Mouse (Mus musculus) CD8-positive naive resting alpha-beta T cell, adult 2 months (primary cell): ENCODE results near the gene Sco2.

Experiments
- DNase-seq, 2 experiments: peaks; one replicate each; pipeline ENCODE4 v3.0.0; 2022; ENCODE audit warnings: low read depth in 2 of 2, low spot score in 2 of 2

The Sco2 gene

DNA sequence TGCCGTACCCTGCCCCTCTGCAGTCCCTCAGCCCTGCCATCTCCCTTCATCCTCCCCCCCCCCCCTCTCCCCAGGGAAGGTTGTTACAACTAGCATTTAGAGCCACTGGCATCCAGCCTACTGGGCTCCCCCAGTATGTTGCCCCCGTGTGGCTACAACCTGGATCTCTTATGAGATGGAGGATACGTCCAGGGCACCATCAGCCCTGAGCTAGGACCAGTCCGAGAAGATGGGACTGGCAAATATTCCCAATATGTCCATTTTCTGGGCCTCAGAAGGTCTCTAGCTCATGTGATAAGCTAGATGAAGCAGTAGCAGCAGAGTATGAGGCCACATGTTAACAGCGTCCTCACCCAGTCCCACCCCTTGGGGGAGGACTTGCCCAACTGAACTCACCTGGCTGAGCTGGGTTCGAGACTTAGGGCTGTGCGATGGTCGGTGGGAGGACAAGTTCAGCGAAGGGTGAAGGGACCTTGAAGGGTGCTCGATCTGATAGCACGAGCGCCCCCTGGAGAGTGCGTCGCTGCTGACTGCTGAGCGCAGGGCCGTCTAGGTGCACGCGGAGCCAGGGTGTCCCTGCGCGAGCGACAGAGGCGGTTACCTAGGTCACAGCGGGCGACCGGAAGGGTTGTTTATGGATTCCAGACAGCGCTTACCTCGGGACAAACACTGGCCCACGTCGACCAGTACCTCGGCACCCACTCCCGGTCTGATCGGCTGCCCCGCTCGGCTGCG is 452 bp downstream of the Sco2 start:
- peak; percentile 83 to 90 for DNase-seq

DNA sequence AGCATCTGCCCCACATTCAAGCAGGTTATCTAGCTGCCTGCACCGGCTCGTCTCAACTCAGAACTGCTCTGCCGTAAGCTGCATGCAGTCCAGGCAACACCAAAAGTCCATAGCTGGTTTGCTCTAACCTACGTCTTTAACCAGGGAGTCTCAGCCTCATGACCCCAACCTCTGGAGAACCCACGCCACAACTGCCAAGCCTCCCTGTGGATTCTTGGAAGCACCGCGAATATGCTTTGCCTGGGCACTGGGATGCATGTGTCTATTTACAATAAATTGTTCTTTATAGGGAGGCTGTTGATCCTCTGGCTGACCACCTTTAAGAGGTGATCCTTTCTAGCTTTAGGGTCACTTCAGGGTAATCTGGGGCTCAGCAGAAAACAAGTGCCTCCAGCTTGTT is 1.1 kb downstream of the Sco2 start:
- DNase-seq = no peak

DNA sequence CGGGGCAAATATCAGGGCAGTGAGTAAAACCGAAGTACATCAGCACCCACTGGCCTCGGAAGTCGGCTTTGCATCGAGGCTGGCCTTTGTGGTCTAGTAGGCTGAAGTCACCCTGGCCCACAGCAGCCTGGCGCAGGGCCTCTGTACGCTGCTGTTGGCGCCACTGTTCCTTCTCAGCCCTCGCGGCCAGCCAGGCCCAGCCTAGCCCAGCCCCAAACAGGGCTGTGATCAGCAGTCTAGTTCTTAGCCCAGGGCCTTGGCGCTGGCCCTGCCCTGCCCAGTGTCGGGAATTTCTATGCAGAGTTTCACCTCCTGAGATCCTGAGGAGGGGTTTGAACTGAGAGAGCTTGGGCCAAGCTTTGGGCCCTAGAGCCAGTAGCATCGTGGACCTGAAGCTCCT is 1.6 kb downstream of the Sco2 start:
- DNase-seq = no peak

DNA sequence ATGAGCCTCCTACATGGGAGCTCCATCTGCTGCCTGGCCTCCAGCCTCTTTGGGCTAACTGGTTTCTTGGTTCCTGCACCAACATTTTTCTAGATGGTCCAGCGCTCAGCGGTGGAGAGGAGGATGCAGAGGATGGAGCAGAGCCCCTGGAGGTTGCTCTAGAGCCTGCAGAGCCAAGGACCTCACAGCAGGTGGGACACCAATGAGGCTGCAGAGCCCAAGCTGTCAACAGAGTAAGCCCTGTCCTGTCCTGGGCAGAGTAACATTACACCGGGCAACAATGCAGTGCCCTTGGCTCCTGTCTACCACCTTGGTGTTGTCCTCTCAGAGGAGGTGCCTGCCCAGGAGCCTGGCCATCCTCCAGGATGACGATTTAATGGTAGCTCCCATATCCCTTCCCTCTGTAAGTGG is 8.5 kb downstream of the Sco2 start:
- no peak for DNase-seq

DNA sequence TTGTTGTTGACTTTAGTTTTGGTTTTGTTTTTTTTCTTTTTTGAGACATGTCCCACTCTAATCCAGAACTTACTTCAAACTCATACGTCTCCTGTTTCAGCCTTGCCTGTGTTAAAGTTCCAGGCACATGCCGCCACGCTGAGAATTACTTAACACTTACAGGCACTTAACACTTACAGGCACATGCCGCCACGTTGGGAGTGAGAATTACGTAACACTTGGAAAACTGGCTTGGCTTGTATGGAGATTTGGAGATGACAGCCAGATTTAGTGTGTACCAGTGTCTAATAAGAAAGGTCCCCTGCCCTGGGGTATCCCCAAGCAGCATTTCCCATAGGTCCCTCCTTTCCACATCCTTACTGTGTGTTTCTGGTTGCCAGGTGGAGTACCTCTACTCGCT is 10.6 kb downstream of the Sco2 start:
- no peak for DNase-seq

DNA sequence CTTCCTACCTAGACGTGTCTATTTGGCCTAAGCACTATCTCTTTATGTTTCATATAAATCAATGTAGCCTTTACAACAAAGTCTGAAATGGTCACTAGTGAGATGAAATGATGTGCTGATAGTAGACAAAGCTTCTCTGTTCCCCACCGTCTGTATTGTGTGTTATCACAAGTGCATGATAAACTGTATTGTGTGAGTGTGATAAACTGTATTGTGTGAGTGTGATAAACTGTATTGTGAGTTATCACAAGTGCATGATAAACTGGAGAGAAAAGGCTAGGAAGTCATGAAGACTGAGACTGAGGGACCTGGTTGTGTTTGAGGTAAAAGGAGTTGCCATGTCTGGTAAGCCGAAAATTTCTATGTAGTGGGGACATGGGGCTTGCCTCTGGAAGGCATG is 14.9 kb downstream of the Sco2 start:
- no peak for DNase-seq

DNA sequence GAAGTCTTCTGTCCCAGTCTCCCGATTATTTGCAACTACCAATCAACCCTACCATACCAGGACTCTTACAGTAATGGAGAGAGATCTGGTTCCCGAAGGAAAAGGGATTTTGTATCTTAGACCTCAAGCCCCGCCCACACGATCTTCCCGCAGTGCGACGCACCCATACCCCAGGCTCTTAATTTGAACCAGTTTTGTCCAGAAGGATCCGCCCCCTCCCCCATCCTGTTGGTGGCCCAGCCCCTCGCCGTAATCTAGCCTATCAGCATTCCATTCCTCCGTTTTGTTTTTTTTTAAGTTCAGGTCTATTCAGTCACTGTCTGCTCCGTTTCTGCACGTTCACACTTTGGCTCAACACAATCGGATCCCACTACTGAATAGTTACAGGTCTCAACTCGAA is 17.3 kb downstream of the Sco2 start:
- no peak for DNase-seq

DNA sequence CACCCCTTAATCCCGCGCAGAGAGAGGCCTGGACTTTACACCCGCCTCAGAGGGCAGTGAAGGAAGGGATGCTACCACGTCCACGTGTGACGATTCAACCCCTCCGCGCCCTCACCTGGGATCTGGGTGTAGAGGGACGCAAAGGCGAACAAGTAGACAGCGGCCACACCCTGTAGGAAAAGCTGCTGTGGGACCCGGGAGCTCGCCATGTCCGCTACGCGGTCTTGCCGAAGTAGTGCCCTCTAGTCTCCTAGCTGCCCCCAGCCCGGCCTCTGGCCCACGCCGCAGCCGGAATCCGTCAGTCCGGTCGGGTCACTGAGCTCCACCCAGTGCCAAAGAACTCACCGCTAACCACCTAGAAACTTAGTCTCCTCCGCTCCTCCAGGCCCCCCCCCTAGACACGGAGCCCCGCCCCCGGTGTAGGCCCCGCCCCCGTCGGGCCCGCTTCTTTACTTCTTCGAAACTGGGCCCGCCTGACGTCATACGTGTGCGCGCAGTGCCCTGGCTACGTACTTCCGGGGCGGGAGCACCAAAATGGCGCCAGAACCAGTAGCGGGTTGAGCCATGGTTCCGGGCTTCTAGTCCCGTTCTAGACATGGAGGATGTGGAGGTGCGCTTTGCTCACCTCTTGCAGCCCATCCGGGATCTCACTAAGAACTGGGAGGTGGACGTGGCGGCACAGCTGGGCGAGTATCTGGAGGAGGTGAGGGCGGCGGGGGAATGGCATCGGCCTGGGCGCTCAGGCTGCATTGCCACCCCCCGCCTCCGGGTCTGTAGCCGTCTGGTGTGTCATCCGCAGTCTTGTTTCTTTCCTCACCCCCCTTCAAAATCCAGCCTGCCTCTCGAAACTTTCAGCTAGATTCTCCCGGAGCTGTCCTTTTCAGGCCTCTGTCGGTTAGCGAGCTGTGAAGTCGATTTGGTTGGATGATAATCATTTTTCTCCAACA is 18.1 kb downstream of the Sco2 start, which contains the start of the genes Lmf2 and Ncaph2:
TSS of gene Lmf2 (minus strand) at position 419 of the 947 bp plus-strand sequence.
TSS of gene Ncaph2 (plus strand) at position 479 of the 947 bp plus-strand sequence.
- peak; percentile 93 to 96 for DNase-seq

DNA sequence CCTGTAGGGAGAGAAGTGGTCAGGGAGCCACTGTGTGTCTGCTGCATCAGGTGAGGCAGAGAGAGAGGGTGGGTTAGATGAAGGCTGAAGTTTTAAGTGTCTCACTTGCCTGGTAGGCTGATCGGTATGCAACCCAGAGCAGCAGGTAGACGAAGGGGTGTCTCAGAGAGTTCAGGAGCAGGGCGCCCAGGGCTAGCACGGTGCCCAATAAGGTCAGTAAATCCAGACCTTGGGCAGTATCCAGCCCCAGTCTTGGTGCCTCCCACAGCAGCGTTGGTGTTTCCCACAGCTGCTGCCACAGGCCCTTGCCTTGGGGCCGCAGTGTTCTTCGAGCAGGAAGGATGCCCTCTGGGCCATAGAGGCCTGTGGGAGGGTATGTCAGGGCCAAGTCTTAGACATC is 19.2 kb downstream of the Sco2 start:
- no peak for DNase-seq

DNA sequence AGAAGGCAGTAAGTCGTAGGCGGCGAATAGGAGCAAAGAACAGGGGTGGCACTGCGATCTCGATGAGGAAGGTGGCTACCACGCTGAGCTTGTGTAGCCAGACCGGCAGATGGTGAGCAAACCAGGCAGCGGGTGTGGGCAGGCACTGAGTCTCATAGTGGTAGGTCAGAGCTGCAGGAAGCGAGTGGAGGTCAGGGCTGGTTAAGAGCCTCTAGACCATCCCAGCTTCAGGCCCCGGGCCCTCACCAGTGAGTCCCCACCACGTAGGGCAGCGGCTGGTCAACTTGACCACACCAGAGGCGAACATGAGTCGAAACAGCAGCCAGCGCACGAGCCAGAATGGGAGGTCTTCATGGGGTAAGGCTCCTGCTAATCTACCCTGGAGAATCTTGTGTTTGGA is 19.8 kb downstream of the Sco2 start:
- DNase-seq = no peak

DNA sequence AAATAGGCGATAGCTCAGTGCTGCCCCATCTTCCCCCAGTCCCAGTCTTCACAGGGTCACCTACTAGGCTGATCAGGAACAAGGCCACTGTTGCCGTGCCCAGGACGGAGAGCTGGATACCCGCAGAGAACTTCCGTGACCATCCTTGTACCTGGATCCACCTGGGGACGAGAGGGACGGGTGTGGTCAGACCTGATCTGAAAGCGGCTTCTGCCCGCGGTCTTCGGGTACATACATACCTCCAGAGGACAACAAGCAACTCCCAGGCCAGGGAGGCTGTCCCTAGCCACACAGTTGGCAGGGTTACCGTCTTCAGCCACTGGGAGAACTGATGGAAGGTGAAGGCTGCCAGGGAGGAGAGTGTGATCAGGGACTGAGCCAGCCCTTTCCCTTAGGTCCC is 20.9 kb downstream of the Sco2 start:
- no peak for DNase-seq

DNA sequence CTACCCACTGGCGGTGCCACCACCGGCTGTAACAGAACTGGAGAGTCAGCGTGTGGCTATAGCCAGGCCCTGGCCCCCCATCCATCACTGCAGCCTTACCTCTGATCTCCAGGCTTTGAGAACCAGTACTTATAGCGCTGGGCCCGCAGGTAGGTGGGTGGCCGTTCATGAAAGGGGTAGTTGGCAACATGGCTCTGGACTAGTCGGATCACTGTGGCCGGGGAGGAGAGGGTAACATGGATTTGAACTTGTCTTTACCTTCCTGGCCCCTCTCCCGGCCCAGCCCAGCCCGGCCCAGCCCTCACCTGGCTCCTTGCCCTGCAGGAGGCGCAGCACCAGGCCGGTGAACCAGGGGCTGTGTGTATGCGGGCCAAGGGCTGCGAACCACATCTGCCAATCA is 21.6 kb downstream of the Sco2 start:
- no peak for DNase-seq

DNA sequence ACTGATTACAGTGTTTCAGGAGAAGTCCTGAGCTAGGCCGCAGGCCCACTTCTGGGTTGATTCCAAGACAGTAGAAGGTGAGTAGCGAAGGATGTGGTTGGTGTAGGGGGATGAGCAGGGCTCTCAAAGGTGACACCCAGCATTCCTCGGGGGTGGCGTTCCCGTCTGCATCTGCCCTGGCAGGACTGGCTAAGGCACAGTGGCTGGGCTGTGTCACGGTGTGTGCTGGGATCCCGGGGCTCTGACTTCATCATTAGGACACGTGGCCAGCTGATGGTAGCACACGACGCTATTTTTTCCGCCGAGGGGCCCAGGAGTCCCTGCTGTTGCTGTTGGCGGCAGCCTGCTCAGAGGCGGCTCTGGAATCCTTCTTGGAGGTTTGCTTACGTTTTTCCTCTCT is 22.3 kb downstream of the Sco2 start:
- no peak for DNase-seq

DNA sequence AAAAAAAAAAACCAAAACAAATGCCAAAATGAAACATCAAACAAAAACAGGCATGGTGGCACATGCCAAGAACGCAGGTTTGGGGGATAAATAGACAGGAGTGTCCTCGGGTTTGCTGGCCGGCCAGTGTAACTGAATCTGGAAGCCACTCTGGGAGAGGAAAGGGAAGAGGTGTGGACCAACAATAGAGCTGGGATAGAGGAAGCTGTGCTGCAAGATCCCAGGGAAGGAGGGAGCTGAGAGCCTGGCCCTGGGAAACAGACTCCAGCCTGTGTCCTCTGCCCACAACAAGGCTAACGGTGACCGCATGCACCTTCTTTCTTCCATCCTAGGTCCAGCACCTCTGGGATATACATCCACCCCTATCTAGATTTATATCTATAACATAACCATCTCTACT is 23.2 kb downstream of the Sco2 start:
- DNase-seq = no peak

DNA sequence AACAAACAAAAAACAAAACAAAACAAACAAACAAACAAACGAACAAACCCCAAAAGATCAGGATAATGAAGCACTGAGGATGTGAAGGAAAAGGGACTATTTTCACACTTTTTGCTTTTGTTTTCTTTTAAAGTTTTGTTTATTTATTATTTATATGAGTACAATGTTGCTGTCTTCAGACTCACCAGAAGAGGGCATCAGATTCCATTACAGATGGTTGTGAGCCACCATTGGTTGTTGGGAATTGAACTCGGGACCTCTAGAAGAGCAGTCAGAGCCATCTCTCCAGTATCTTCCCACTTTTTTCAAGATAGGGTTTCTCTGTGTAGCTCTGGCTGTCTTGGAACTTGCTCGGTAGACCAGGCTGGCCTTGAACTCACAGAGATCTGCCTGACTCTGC is 30.3 kb downstream of the Sco2 start:
- no peak for DNase-seq

DNA sequence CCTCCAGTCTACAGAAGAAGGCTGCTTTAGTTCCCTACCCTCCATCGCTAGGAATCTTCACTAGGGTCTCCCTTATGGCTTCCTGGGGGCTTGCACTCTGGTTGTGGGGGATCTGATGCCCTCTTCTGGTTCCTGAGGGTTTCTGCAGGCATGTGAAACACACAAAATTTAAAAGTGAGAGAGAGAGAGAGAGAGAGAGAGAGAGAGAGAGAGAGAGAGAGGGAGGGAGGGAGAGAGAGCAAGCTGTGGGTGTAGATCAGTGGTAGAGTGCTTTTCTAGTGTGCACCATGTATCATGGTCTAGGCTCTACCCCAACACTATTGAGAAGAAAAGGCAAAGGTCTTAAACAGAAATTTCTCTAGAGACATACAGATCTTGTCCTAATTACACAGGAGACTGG is 32.0 kb downstream of the Sco2 start:
- DNase-seq = no peak

DNA sequence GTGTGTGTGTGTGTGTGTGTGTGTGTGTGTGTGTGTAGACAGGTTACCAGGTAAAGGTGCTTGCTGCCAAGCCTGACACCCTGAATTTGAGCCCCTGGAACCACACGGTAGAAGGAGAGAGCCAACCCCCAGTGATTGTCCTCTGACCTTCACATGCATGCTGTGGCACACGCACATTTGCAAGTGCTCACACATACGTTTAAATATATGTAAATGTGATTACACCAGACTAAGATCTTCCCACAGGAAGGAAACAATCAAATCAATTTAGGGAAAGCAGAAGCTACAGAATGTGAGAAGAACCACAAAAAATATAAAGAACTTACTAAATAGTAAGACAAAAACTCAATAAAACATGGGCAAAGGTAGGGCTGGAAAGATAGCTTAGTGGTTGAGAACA is 33.5 kb downstream of the Sco2 start:
- no peak for DNase-seq

DNA sequence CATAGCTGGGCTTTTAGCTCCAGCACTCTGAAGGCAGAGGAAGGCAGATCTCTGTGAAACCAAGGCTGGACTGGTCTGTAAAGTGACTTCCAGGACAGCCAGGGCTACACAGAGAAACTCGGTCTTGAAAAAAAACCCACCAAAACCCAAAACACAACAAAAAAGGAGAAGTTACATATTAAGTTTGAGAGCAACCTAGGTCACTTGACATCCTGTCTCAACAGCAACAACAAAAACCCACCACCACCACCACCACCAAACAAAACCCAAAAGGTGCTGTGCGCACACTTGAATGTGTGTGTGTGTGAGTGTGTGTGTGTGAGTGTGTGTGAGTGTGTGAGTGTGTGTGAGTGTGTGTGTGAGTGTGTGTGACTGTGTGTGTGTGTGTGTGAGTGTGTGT is 34.0 kb downstream of the Sco2 start:
- DNase-seq = no peak

DNA sequence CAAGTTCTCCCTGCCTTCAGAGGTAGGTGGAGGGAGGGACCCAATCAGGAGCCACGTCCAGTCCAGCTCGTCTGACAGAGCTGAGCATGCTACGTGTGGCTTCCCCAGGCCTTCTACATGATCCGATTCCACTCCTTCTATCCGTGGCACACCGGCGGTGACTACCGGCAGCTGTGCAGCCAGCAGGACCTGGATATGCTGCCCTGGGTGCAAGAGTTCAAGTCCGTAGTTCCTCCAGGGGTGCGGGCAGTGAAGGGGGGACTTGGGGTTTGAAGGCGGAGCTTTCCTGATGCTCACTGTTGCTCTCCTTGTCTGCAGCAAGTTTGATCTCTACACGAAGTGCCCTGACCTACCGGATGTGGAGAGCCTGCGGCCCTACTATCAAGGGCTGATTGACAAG is 37.2 kb downstream of the Sco2 start:
- no peak for DNase-seq

DNA sequence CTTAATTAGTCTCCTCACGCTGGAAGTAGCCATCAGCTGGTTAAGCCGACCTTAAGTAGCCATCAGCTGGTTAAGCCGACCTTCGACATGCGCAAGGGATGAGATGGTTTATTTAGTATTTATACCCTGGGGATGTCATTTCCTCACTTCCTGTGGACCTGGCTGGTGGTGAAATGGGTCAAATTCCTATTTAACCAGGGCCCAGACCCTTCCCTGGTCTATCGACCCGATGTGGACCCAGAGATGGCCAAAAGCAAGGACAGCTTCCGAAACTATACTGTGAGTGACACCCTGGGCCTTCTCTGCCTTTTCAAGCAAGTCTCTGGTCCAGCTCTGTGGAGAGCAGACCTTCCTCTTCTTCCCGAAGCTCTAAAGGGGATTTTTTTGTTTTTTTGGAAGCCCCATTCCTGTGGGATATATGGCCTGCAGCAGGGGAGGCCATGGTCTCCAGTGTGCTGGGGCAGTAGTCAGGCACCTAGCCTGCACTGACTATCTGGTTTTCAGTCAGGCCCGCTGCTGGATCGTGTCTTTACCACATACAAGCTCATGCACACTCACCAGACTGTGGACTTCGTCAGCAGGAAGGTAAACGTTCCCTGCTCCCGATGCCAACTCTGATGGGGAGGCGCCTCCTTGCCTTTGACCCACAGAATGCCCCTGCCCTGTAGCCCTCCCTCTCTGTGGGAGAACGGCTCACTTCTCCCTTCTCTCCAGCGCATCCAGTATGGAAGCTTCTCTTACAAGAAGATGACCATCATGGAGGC is 38.7 kb downstream of the Sco2 start:
- DNase-seq = no peak

DNA sequence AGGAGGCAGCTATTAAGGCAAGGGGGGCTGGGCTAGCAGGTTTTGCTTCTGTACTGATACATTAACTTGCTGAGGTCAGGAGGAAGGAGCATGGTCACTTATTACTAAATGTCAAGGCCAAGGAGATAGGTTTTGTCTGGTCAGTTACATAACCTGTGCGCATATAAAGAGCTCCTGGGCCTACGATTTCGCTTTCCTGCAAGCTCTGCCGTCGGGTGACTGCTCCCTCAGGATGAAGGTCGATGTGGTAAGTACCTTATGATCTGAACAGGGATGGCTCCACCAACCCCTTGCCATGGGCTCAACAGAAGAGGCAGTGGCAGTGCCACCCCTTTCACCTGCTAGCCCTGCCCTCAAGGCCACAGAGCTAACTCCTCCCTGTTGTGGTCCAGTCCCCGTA is 39.4 kb downstream of the Sco2 start, which contains the start of gene Miox:
TSS of gene Miox (plus strand) at position 128 of the 400 bp plus-strand sequence.
- no peak for DNase-seq
